Mouse (Mus musculus): ENCODE measurements around the gene Plac1. TPM values are rescaled to one million over a fixed set of nuclear protein-coding genes. Genes with fewer than 3 reads are reported as not detected.

Plac1 gene
- polyA plus RNA-seq, 1 experiment from 2014 or later, result not detected

DNA sequence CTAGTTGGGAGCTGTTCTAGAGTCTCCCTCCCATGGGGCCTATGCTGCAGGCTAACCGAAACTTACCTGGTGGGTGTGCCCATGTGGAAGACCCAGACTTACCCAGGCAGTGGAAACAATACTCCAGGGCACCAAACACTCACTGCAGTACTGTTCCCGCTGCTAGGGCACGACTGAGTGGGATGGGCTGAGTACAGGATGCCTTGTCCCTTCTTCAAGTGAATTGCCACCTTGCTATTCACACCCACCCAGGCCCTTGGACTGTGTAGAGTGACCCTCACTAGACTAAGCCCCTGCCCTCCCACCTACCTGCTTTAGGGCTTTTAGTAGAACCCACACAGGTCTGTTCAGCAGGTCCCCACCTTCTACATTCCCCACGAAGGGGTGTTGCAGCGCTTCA is 186.0 kb downstream of the Plac1 start:
- no peaks in the 10 kb centered on the region for H3K4me1 ChIP-seq (ENCODE audit: control insufficient read depth, insufficient read depth, low read length)
- H3K36me3 ChIP-seq (ENCODE audit: control insufficient read depth, insufficient read depth, low read length), result no peaks in the 10 kb centered on the region
- no peak overlapping the region for H3K27ac ChIP-seq (ENCODE audit: low read depth, low read length)
- H3K9ac ChIP-seq (replicated peaks; ENCODE audit: low read depth, low read length), result no peak overlapping the region
- H3K4me3 ChIP-seq (ENCODE audit: low read depth, low read length), result no peak overlapping the region
- no peaks in the 10 kb centered on the region; the same call in 1 of the 2 replicates for H3K27me3 ChIP-seq (ENCODE audit: control insufficient read depth, insufficient read depth, low read length)
- no peaks in the 10 kb centered on the region for H3K9me3 ChIP-seq (ENCODE audit: control insufficient read depth, low read length)
- ATAC-seq (ENCODE audit: low read depth), result no peak
- H3K4me2 ChIP-seq (ENCODE audit: low read depth, low read length), result no peak overlapping the region
- WGBS, result 61% methylated on average over 5 of the region's 5 CpGs

DNA sequence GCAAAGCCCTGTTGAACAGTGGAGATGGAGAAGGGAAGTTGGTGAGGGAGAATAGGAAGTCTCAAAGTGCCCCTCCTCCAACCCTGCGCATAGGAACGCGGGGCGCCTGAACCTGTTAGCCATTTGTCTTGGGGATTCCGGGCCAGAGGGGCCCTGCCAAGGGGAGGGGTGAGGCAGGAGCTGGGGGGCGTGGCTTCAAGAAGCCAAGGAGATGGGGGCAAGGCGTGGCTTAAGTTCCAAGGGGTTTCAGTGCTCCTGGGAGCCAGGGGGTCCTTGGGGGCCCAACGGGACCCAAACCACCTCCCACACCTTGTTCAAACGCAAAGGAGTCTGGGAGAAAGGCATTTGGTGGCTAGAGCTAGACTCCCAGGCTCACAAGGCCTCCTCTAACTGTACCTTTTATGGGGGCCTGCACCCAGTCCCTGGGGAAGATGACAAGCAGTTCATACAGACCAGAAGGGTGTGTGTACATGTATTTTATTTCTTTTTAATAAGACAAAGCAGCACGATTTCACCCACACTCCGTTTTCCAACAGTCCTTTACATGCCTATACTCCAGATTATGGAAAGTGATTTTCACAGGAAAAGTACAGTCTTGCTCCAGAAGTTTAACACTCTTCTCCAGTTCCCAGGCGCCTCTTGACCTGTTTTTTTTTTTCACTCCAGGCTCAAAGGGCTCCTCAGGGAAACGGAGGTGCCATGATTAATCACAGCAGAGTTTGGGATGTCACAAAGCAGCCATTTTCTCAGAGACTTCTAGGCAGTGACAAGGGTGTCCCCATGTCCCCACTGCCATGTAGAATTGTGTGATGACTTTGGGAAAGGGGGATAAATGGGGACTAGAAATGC is 187.0 kb downstream of the Plac1 start:
- no peak overlapping the region for H3K4me3 ChIP-seq (ENCODE audit: low read depth, low read length)
- H3K27ac ChIP-seq (ENCODE audit: low read depth, low read length), result no peak overlapping the region
- H3K27me3 ChIP-seq (ENCODE audit: control insufficient read depth, insufficient read depth, low read length), result no peaks in the 10 kb centered on the region; the same call in 1 of the 2 replicates
- H3K4me1 ChIP-seq (ENCODE audit: control insufficient read depth, insufficient read depth, low read length), result no peaks in the 10 kb centered on the region
- no peaks in the 10 kb centered on the region for H3K36me3 ChIP-seq (ENCODE audit: control insufficient read depth, insufficient read depth, low read length)
- no peak overlapping the region for H3K9ac ChIP-seq (replicated peaks; ENCODE audit: low read depth, low read length)
- WGBS, result 23% methylated on average over 12 of the region's 13 CpGs
- ATAC-seq (ENCODE audit: low read depth), result no peak
- no peaks in the 10 kb centered on the region for H3K9me3 ChIP-seq (ENCODE audit: control insufficient read depth, low read length)
- no peak overlapping the region for H3K4me2 ChIP-seq (ENCODE audit: low read depth, low read length)

DNA sequence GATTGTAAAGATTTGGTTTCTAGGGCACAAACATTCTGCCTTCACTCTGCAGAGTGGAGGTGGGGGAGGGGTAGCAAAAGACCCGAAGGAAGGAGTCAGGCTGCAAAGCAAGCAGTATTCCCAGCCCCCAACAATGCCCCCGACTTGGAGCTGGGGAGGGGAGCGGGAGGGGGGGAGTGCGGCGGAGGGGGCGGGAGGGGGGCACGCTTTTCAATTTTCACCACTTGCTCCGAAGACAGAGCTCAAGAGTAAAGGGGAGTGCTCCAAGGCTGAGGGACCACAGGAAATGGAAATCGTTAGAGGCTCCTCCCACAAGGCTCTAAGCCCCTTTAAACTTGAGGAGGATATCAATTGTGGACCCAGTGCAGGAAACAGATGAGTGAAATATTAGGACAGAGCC is 189.6 kb downstream of the Plac1 start:
- WGBS, result 17% methylated on average over 9 of the region's 9 CpGs
- no peaks in the 10 kb centered on the region for H3K36me3 ChIP-seq (ENCODE audit: control insufficient read depth, insufficient read depth, low read length)
- H3K4me3 ChIP-seq (ENCODE audit: low read depth, low read length), result no peak overlapping the region
- peak overlapping the region; percentile 18; the same call in 1 of the 2 replicates for H3K4me2 ChIP-seq (ENCODE audit: low read depth, low read length)
- H3K27me3 ChIP-seq (ENCODE audit: control insufficient read depth, insufficient read depth, low read length), result no peaks in the 10 kb centered on the region; the same call in 1 of the 2 replicates
- no peak overlapping the region for H3K27ac ChIP-seq (ENCODE audit: low read depth, low read length)
- H3K9me3 ChIP-seq (ENCODE audit: control insufficient read depth, low read length), result no peaks in the 10 kb centered on the region
- no peak overlapping the region for H3K9ac ChIP-seq (replicated peaks; ENCODE audit: low read depth, low read length)
- ATAC-seq (ENCODE audit: low read depth), result no peak
- H3K4me1 ChIP-seq (ENCODE audit: control insufficient read depth, insufficient read depth, low read length), result no peaks in the 10 kb centered on the region

DNA sequence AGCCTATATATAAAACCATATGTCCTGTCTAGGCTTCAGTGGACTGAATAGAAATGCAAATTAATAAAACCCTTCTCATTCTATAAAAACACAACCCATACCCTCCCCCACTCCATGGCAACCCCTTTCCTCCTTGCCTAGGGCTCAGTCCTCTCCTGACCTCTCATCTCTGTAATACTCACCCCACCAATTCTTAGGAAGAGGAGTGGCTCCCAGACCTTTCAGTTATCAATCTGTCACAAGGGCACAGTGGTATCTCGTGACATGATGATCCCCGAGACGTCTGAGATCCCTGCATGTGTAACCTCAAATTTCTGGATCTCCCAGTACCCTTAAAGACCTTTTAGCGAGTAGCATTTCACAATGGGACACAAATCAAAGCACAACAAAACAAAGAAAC is 190.7 kb downstream of the Plac1 start:
- ATAC-seq (ENCODE audit: low read depth), result no peak
- Histone ChIP-seq H3K27ac (ENCODE audit: low read depth, low read length) (no peak overlapping the region), H3K4me3 (ENCODE audit: low read depth, low read length) (no peak overlapping the region), H3K4me1 (ENCODE audit: control insufficient read depth, insufficient read depth, low read length) (no peaks in the 10 kb centered on the region), H3K9me3 (ENCODE audit: control insufficient read depth, low read length) (no peaks in the 10 kb centered on the region), H3K36me3 (ENCODE audit: control insufficient read depth, insufficient read depth, low read length) (no peaks in the 10 kb centered on the region), H3K4me2 (ENCODE audit: low read depth, low read length) (no peak overlapping the region), H3K27me3 (ENCODE audit: control insufficient read depth, insufficient read depth, low read length) (no peaks in the 10 kb centered on the region), H3K9ac (replicated peaks; ENCODE audit: low read depth, low read length) (no peak overlapping the region)
- 44% methylated on average over 4 of the region's 4 CpGs for WGBS

DNA sequence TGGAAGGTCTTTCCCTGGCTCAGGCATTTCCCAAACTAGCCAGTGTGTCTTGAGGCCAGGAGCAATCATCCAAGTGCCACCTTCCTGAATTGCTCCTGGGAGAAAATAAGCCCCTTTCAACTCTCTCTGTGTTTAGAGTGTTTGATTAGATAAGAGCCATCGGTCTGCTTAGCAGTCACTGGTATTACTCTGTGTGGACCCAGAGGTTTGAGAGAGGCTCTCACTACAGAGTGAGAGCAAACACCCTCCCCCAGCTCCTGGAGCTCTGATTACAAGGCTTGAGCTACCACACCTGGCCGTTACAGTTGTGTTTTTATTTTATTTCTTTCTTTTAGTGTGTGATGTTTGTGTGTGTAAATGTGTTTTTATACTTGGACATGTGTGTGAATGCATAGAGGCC is 193.0 kb downstream of the Plac1 start:
- no peak overlapping the region for H3K9ac ChIP-seq (replicated peaks; ENCODE audit: low read depth, low read length)
- no peaks in the 10 kb centered on the region for H3K36me3 ChIP-seq (ENCODE audit: control insufficient read depth, insufficient read depth, low read length)
- no peak for ATAC-seq (ENCODE audit: low read depth)
- H3K9me3 ChIP-seq (ENCODE audit: control insufficient read depth, low read length), result no peaks in the 10 kb centered on the region
- no peaks in the 10 kb centered on the region for H3K27me3 ChIP-seq (ENCODE audit: control insufficient read depth, insufficient read depth, low read length)
- H3K4me1 ChIP-seq (ENCODE audit: control insufficient read depth, insufficient read depth, low read length), result no peaks in the 10 kb centered on the region
- WGBS, result 53% methylated on average over 2 of the region's 2 CpGs
- H3K4me2 ChIP-seq (ENCODE audit: low read depth, low read length), result no peak overlapping the region
- no peak overlapping the region for H3K27ac ChIP-seq (ENCODE audit: low read depth, low read length)
- no peak overlapping the region for H3K4me3 ChIP-seq (ENCODE audit: low read depth, low read length)

DNA sequence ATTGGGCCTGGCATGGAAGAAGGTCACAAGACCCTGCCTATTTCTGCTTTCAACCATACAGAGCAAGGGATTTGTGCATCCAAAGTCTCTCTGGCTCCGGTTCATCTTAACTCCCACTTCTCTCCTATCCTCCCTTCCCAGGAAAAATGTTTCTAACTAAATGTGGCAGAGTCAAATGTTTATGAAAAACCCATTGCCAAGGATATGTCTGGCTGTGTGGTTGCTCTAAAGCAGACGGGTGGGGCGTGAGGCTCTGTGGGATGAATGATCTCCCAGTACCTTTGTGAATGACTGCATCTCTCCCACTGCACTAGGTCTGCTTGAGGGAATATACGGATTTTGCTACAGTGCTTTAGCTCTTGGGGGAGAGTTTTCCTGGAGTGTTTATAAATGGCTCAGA is 193.9 kb downstream of the Plac1 start:
- H3K4me3 ChIP-seq (ENCODE audit: low read depth, low read length), result no peak overlapping the region
- 81% methylated on average over 4 of the region's 4 CpGs for WGBS
- no peaks in the 10 kb centered on the region for H3K36me3 ChIP-seq (ENCODE audit: control insufficient read depth, insufficient read depth, low read length)
- ATAC-seq (ENCODE audit: low read depth), result no peak
- H3K27me3 ChIP-seq (ENCODE audit: control insufficient read depth, insufficient read depth, low read length), result no peaks in the 10 kb centered on the region
- no peaks in the 10 kb centered on the region for H3K4me1 ChIP-seq (ENCODE audit: control insufficient read depth, insufficient read depth, low read length)
- H3K4me2 ChIP-seq (ENCODE audit: low read depth, low read length), result no peak overlapping the region
- H3K27ac ChIP-seq (ENCODE audit: low read depth, low read length), result no peak overlapping the region
- H3K9me3 ChIP-seq (ENCODE audit: control insufficient read depth, low read length), result no peaks in the 10 kb centered on the region
- no peak overlapping the region for H3K9ac ChIP-seq (replicated peaks; ENCODE audit: low read depth, low read length)

DNA sequence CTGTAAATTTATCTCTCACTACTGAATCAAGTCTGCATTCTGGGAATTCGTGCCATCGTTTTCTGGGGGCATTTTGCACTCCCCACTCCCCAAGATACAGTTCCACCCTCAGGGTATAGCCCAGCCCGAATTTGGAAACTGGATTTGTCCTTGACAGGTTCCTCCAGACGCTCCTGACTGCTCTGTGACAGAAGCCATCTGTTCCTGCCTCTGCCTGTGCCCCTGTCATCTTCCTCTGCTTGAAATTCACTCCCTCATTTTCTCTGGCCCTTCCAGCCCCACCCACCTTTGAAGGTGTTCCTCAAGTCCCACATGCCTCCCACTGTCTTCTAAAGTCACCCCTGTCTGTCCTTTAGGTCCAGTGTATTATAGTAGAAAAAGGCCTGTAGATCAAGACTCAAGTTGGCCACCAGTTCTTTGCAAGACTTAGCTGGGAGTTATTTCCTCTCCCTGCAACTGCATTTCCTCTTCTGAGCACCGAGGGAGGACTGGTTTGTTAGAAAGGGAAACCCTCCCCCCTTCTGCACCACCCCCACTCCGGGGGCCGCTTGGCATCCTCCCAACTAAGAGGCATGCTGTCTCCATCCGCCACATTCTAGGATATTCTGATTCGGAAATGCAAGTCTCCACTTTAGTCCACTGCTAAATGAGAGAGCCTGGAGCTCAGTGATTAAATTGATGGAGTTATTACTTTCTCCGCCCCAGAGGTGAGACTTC is 194.6 kb downstream of the Plac1 start:
- H3K27me3 ChIP-seq (ENCODE audit: control insufficient read depth, insufficient read depth, low read length), result no peaks in the 10 kb centered on the region
- H3K4me1 ChIP-seq (ENCODE audit: control insufficient read depth, insufficient read depth, low read length), result no peaks in the 10 kb centered on the region
- 55% methylated on average over 10 of the region's 10 CpGs for WGBS
- H3K36me3 ChIP-seq (ENCODE audit: control insufficient read depth, insufficient read depth, low read length), result no peaks in the 10 kb centered on the region
- no peak overlapping the region for H3K4me3 ChIP-seq (ENCODE audit: low read depth, low read length)
- no peak for ATAC-seq (ENCODE audit: low read depth)
- H3K4me2 ChIP-seq (ENCODE audit: low read depth, low read length), result no peak overlapping the region
- H3K9me3 ChIP-seq (ENCODE audit: control insufficient read depth, low read length), result no peaks in the 10 kb centered on the region
- H3K27ac ChIP-seq (ENCODE audit: low read depth, low read length), result no peak overlapping the region
- H3K9ac ChIP-seq (replicated peaks; ENCODE audit: low read depth, low read length), result no peak overlapping the region

DNA sequence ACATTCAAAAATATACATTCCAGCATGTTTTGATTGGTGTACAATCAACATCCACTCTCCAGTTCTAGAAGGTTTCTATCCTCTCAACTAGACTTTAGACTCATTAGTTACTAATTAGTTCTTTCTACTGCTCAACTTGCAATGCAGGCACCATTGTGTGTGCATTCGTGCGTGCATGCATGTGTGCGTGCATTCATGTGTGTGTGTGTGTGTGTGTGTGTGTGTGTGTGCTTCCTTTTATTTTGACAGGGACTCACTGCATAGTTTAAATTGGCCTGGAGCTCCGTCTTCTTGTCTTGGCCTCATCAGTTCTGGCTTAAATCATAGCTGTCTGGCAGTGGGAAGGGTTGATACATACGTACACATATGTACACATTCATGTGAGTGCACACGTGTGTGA is 198.9 kb downstream of the Plac1 start:
- no peaks in the 10 kb centered on the region for H3K27me3 ChIP-seq (ENCODE audit: control insufficient read depth, insufficient read depth, low read length)
- H3K4me3 ChIP-seq (ENCODE audit: low read depth, low read length), result no peak overlapping the region
- no peaks in the 10 kb centered on the region for H3K36me3 ChIP-seq (ENCODE audit: control insufficient read depth, insufficient read depth, low read length)
- no peak overlapping the region for H3K9ac ChIP-seq (replicated peaks; ENCODE audit: low read depth, low read length)
- no peak overlapping the region for H3K27ac ChIP-seq (ENCODE audit: low read depth, low read length)
- 82% methylated on average over 6 of the region's 6 CpGs for WGBS
- no peak overlapping the region for H3K4me2 ChIP-seq (ENCODE audit: low read depth, low read length)
- no peaks in the 10 kb centered on the region for H3K9me3 ChIP-seq (ENCODE audit: control insufficient read depth, low read length)
- no peak for ATAC-seq (ENCODE audit: low read depth)
- no peaks in the 10 kb centered on the region for H3K4me1 ChIP-seq (ENCODE audit: control insufficient read depth, insufficient read depth, low read length)

DNA sequence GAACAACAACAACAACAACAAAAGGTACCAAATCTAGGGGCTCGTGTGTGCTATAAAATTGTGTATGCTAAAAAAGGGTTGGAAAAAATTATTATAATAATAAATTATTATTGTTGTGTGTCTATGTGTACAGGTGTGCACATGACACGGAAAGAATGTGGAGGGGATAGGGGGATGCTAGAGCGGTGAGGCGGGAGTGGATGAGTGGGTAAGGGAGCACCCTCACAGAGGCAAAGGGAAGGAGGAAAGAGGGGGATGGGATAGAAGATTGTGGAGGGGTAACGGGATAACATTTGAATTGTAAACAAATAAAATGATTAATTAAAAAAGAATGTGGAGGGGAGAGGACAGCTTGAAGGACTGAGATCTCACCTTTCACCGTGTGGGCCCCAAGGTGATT is 199.8 kb downstream of the Plac1 start:
- H3K9me3 ChIP-seq (ENCODE audit: control insufficient read depth, low read length), result no peaks in the 10 kb centered on the region
- H3K27me3 ChIP-seq (ENCODE audit: control insufficient read depth, insufficient read depth, low read length), result no peaks in the 10 kb centered on the region
- 89% methylated on average over 6 of the region's 6 CpGs for WGBS
- no peaks in the 10 kb centered on the region for H3K36me3 ChIP-seq (ENCODE audit: control insufficient read depth, insufficient read depth, low read length)
- H3K4me2 ChIP-seq (ENCODE audit: low read depth, low read length), result no peak overlapping the region
- H3K4me1 ChIP-seq (ENCODE audit: control insufficient read depth, insufficient read depth, low read length), result no peaks in the 10 kb centered on the region
- no peak overlapping the region for H3K9ac ChIP-seq (replicated peaks; ENCODE audit: low read depth, low read length)
- ATAC-seq (ENCODE audit: low read depth), result no peak
- H3K4me3 ChIP-seq (ENCODE audit: low read depth, low read length), result no peak overlapping the region
- H3K27ac ChIP-seq (ENCODE audit: low read depth, low read length), result no peak overlapping the region
